Mouse (Mus musculus) midbrain, embryonic 14.5 days (tissue): ENCODE data around the gene Gm49336. TPM values are rescaled to one million over a fixed set of nuclear protein-coding genes. Genes with fewer than 3 reads are reported as not detected.
A peak's percentile ranks its signal among the peaks of the same experiment; 100 is the strongest.

Source experiments
- ATAC-seq: fragments of 200-750 bp; cut with Nextera tagmentation; 2 replicates; pipeline ENCODE4 v1.8.0; 2017; ENCODE audit warnings: moderate number of reproducible peaks, moderate library complexity; ENCODE audit not compliant: low FRiP score, low TSS enrichment
- DNase-seq: peaks from one replicate; pipeline ENCODE4 v3.0.0-alpha.2; 2015
- H3K27ac ChIP-seq: fragments of 300-500 bp; sonication (generic); replicated peaks from 2 replicates; pipeline ENCODE4 v1.5.1; 2014; ENCODE audit warnings: mild to moderate bottlenecking, low read depth, low read length, moderate library complexity
- H3K27me3 ChIP-seq: fragments of 300-500 bp; sonication (generic); 2 replicates; pipeline ENCODE4 v1.6.1; 2014; ENCODE audit warnings: low read length, control low read depth, mixed read lengths; ENCODE audit not compliant: control insufficient read depth, insufficient read depth
- H3K36me3 ChIP-seq: fragments of 300-500 bp; sonication (generic); 2 replicates; pipeline ENCODE4 v1.6.1; 2014; ENCODE audit warnings: low read length, control low read depth; ENCODE audit not compliant: control insufficient read depth, insufficient read depth
- H3K4me1 ChIP-seq: fragments of 300-500 bp; sonication (generic); 2 replicates; pipeline ENCODE4 v1.6.1; 2014; ENCODE audit warnings: mild to moderate bottlenecking, antibody characterized with exemption, low read length, control low read depth; ENCODE audit not compliant: control insufficient read depth, insufficient read depth
- H3K4me2 ChIP-seq: fragments of 300-500 bp; sonication (generic); 2 replicates; pipeline ENCODE4 v1.6.1; 2014; ENCODE audit warnings: mild to moderate bottlenecking, low read length, moderate library complexity
- H3K4me3 ChIP-seq: fragments of 300-500 bp; sonication (generic); replicated peaks from 2 replicates; pipeline ENCODE4 v1.5.1; 2014; ENCODE audit warnings: low read depth, low read length
- H3K9ac ChIP-seq: fragments of 300-500 bp; sonication (generic); replicated peaks from 2 replicates; pipeline ENCODE4 v1.6.1; 2014; ENCODE audit warnings: mild to moderate bottlenecking, low read length, moderate library complexity
- H3K9me3 ChIP-seq: fragments of 300-500 bp; sonication (generic); 2 replicates; pipeline ENCODE4 v1.6.1; 2016; ENCODE audit warnings: low read length, control low read depth, mixed read lengths; ENCODE audit not compliant: control insufficient read depth
- WGBS: fragments of 180-500 bp; shearing (Covaris S2); extraction: QIAGEN DNeasy Blood & Tissue Kit; methylation state at CpG from one replicate; pipeline ENCODE4 v1.1.7; 2014; 5-methylcytosine and 5-hydroxymethylcytosine counted together
- polyA plus RNA-seq: library from polyadenylated mRNA; unstranded; fragments of >200 nt; fragmentation: Nextera tagmentation; extraction: Ambion mirVana; gene quantifications from 2 replicates; pipeline ENCODE4 v1.2.1, GENCODE M21; 2014

Gene Gm49336
- polyA plus RNA-seq, 1 experiment from 2014 or later = 76.9 TPM

- no peak for ATAC-seq
- H3K27ac ChIP-seq = no peak overlapping the region
- H3K9ac ChIP-seq = no peak overlapping the region
- peak overlapping the region; percentile 77 for H3K4me3 ChIP-seq
- 61% methylated on average over 2 of the region's 2 CpGs for WGBS
- H3K9me3 ChIP-seq = no peaks in the 10 kb centered on the region
- H3K27me3 ChIP-seq = peaks cover 7% of the 10 kb centered on the region
- H3K4me1 ChIP-seq = 0 out of 2 replicates have a peak, but pooled peaks cover 10% of the 10 kb centered on the region
- H3K36me3 ChIP-seq = 0 out of 2 replicates have a peak, but pooled peaks cover 4% of the 10 kb centered on the region
- H3K4me2 ChIP-seq = peak overlapping the region; percentile 91
- no peak for DNase-seq
Measured at GRCm38 (mm10) chr14:60178571-60178955, 72.7 kb downstream of the Gm49336 start.

GRCm38 (mm10) chr14:60177614-60178570, 73.4 kb downstream of the Gm49336 start:
- no peak for DNase-seq
- Histone ChIP-seq H3K4me2 (peak overlapping the region; percentile 91), H3K27ac (peak overlapping the region; percentile 89), H3K9ac (peak overlapping the region; percentile 92), H3K36me3 (0 out of 2 replicates have a peak, but pooled peaks cover 4% of the 10 kb centered on the region), H3K27me3 (peaks cover 7% of the 10 kb centered on the region), H3K9me3 (no peaks in the 10 kb centered on the region), H3K4me1 (peaks cover 15% of the 10 kb centered on the region; the same call in 1 of the 2 replicates), H3K4me3 (peak overlapping the region; percentile 77)
- peak; percentile 22; the same call in 1 of the 2 replicates for ATAC-seq
- 20% methylated on average over 37 of the region's 37 CpGs for WGBS

- Histone ChIP-seq H3K36me3 (0 out of 2 replicates have a peak, but pooled peaks cover 4% of the 10 kb centered on the region), H3K4me1 (peaks cover 16% of the 10 kb centered on the region; the same call in 1 of the 2 replicates), H3K4me2 (peak overlapping the region; percentile 91), H3K4me3 (peak overlapping the region; percentile 77), H3K27ac (peak overlapping the region; percentile 89), H3K27me3 (peaks cover 7% of the 10 kb centered on the region), H3K9me3 (no peaks in the 10 kb centered on the region), H3K9ac (peak overlapping the region; percentile 92)
- WGBS = under 1% methylated on average over 83 of the region's 84 CpGs
- peak; percentile 89 for DNase-seq
- peak; percentile 82 for ATAC-seq
Measured at GRCm38 (mm10) chr14:60176891-60177613, 74.3 kb downstream of the Gm49336 start.

GRCm38 (mm10) chr14:60176469-60176890, 74.8 kb downstream of the Gm49336 start:
- peak overlapping the region; percentile 77 for H3K4me3 ChIP-seq
- H3K4me1 ChIP-seq = peaks cover 16% of the 10 kb centered on the region; the same call in 1 of the 2 replicates
- peak overlapping the region; percentile 91 for H3K4me2 ChIP-seq
- ATAC-seq = peak; percentile 31
- DNase-seq = no peak
- peak overlapping the region; percentile 92; the same call in 1 of the 2 replicates for H3K9ac ChIP-seq
- no peaks in the 10 kb centered on the region for H3K9me3 ChIP-seq
- WGBS = 27% methylated on average over 9 of the region's 9 CpGs
- H3K27me3 ChIP-seq = peaks cover 7% of the 10 kb centered on the region
- 0 out of 2 replicates have a peak, but pooled peaks cover 4% of the 10 kb centered on the region for H3K36me3 ChIP-seq
- H3K27ac ChIP-seq = peak overlapping the region; percentile 89

- no peak for ATAC-seq
- no peaks in the 10 kb centered on the region for H3K9me3 ChIP-seq
- H3K27ac ChIP-seq = 0 out of 2 replicates have a peak overlapping the region, but pooled peaks have one; percentile 9
- no peak overlapping the region for H3K4me2 ChIP-seq
- no peak overlapping the region for H3K9ac ChIP-seq
- H3K4me3 ChIP-seq = no peak overlapping the region
- H3K4me1 ChIP-seq = peaks cover 10% of the 10 kb centered on the region; the same call in 1 of the 2 replicates
- peak; percentile 13 for DNase-seq
- H3K27me3 ChIP-seq = peaks cover 7% of the 10 kb centered on the region
- WGBS = 64% methylated on average over 12 of the region's 12 CpGs
- no peaks in the 10 kb centered on the region for H3K36me3 ChIP-seq
Measured at GRCm38 (mm10) chr14:60172286-60173055, 78.8 kb downstream of the Gm49336 start.

- Histone ChIP-seq H3K36me3 (no peaks in the 10 kb centered on the region), H3K4me3 (no peak overlapping the region), H3K4me1 (peaks cover 6% of the 10 kb centered on the region; the same call in 1 of the 2 replicates), H3K9ac (no peak overlapping the region), H3K27me3 (peaks cover 6% of the 10 kb centered on the region), H3K27ac (no peak overlapping the region), H3K9me3 (no peaks in the 10 kb centered on the region), H3K4me2 (no peak overlapping the region)
- ATAC-seq (no peak), DNase-seq (peak; percentile 26)
- 82% methylated on average over 16 of the region's 16 CpGs for WGBS
Measured at GRCm38 (mm10) chr14:60170845-60171610, 80.3 kb downstream of the Gm49336 start.

GRCm38 (mm10) chr14:60163367-60163766, 87.9 kb downstream of the Gm49336 start:
- no peak overlapping the region for H3K27ac ChIP-seq
- H3K36me3 ChIP-seq = no peaks in the 10 kb centered on the region
- no peaks in the 10 kb centered on the region for H3K4me1 ChIP-seq
- ATAC-seq (no peak), DNase-seq (no peak)
- H3K4me3 ChIP-seq = no peak overlapping the region
- no peaks in the 10 kb centered on the region for H3K9me3 ChIP-seq
- H3K9ac ChIP-seq = no peak overlapping the region
- H3K4me2 ChIP-seq = no peak overlapping the region
- H3K27me3 ChIP-seq = no peaks in the 10 kb centered on the region
- 85% methylated on average over 3 of the region's 3 CpGs for WGBS
